Mouse (Mus musculus) forebrain, embryonic 15.5 days (tissue): ENCODE measurements around the gene Ccdc162. TPM values are rescaled to one million over a fixed set of nuclear protein-coding genes. Genes with fewer than 3 reads are reported as not detected.

Experiments
- ATAC-seq: fragments of 200-750 bp; cut with Nextera tagmentation; replicated peaks from 2 replicates; pipeline ENCODE4 v1.8.0; 2017; ENCODE audit warnings: mild to moderate bottlenecking, moderate TSS enrichment, moderate library complexity
- H3K27ac ChIP-seq: fragments of 300-500 bp; sonication (generic); replicated peaks from 2 replicates; pipeline ENCODE4 v1.5.1; 2015; ENCODE audit warnings: mild to moderate bottlenecking, inconsistent platforms
- H3K27me3 ChIP-seq: fragments of 300-500 bp; sonication (generic); 2 replicates; pipeline ENCODE4 v1.6.1; 2015; ENCODE audit warnings: inconsistent platforms
- H3K36me3 ChIP-seq: fragments of 300-500 bp; sonication (generic); 2 replicates; pipeline ENCODE4 v1.6.1; 2015; ENCODE audit warnings: mild to moderate bottlenecking, inconsistent platforms
- H3K4me1 ChIP-seq: fragments of 300-500 bp; sonication (generic); 2 replicates; pipeline ENCODE4 v1.6.1; 2015; ENCODE audit warnings: inconsistent platforms
- H3K4me2 ChIP-seq: fragments of 300-500 bp; sonication (generic); replicated peaks from 2 replicates; pipeline ENCODE4 v1.6.1; 2015; ENCODE audit warnings: mild to moderate bottlenecking, inconsistent platforms
- H3K4me3 ChIP-seq: fragments of 300-500 bp; sonication (generic); 2 replicates; pipeline ENCODE4 v1.5.1; 2015; ENCODE audit warnings: mild to moderate bottlenecking, inconsistent platforms
- H3K9ac ChIP-seq: fragments of 300-500 bp; sonication (generic); replicated peaks from 2 replicates; pipeline ENCODE4 v1.6.1; 2015; ENCODE audit warnings: mild to moderate bottlenecking, inconsistent platforms
- H3K9me3 ChIP-seq: fragments of 300-500 bp; sonication (generic); 2 replicates; pipeline ENCODE4 v1.6.1; 2016; ENCODE audit warnings: inconsistent platforms
- whole genome bisulfite sequencing: fragments of 180-500 bp; shearing (Covaris S2); methylation state at CpG from one replicate; pipeline ENCODE4 v1.1.7; 2015; ENCODE audit warnings: mixed read lengths; 5-methylcytosine and 5-hydroxymethylcytosine counted together
- polyA plus RNA-seq: library from polyadenylated mRNA; unstranded; fragments of >200 nt; fragmentation: Nextera tagmentation; extraction: Ambion mirVana; gene quantifications from 2 replicates; pipeline ENCODE4 v1.2.1, GENCODE M21; 2015

Gene Ccdc162
- polyA plus RNA-seq, 1 experiment from 2014 or later: 0.46 TPM

DNA sequence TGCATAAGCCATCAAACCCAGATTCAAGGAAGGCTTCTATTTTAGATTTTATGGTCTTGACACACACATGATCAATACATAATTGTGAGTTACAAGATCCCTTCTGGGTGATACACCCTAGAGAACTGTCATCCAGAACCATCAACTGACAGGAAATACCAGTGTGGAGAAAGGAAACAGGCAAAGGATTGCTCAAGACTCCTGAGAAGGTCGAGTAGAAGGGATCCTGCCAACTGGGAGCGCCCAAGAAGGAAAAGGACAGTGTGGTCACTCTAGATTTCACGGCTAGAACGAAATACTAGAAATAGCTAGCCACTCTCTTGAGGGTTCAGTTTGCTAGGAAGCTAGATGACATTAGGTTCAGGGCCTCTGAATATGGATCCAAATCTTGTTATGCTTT is 173.0 kb downstream of the Ccdc162 start:
- Histone ChIP-seq H3K4me1 (peaks cover 8% of the 10 kb centered on the region), H3K4me2 (no peak overlapping the region), H3K9ac (no peak overlapping the region), H3K27ac (no peak overlapping the region), H3K4me3 (no peak overlapping the region), H3K9me3 (no peaks in the 10 kb centered on the region), H3K36me3 (no peaks in the 10 kb centered on the region), H3K27me3 (no peaks in the 10 kb centered on the region)
- WGBS: 88% methylated on average over 4 of the region's 4 CpGs
- ATAC-seq: no peak

DNA sequence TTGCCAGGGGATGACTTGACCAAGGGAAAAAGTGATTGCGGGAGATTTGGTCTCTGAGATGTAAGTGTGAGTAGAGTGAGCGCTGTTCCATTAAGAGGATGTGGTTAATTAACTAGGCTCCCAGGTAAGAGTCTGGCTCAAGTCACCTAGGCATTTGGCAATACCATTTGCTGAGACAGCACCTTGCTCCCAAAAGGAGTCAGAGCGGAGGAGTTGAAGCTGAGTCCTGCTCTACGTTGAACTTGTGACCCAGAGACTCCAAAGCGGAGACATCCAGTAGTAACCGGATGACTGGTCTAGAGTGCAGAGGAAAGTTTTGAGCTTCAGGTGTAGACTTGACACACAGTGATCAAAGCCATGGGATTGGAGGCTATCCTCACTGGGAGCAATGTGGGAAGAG is 174.4 kb downstream of the Ccdc162 start:
- Histone ChIP-seq H3K4me2 (no peak overlapping the region), H3K27ac (no peak overlapping the region), H3K9me3 (no peaks in the 10 kb centered on the region), H3K36me3 (no peaks in the 10 kb centered on the region), H3K4me3 (no peak overlapping the region), H3K9ac (no peak overlapping the region), H3K27me3 (no peaks in the 10 kb centered on the region), H3K4me1 (peaks cover 8% of the 10 kb centered on the region)
- no peak for ATAC-seq
- 96% methylated on average over 6 of the region's 6 CpGs for WGBS

DNA sequence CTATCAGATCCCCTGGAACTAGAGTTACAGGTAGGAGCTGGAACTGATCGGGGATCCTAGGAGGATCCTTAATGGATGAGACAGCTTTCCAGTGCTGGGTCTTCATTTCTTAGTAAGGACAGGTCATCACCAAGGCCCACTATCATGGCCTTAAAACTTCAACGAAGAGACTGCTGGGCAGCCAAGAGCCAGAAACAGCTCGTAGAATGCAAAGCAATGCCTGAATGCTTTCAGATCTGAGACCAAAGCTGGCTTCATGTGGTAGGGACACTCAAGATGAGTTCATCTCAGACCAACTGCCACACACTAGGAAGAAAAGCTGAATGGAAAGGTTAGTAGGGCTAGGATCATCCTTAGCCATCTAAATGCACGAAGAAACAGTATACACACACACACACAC is 177.4 kb downstream of the Ccdc162 start:
- peaks cover 19% of the 10 kb centered on the region; the same call in 1 of the 2 replicates for H3K36me3 ChIP-seq
- H3K9ac ChIP-seq: no peak overlapping the region
- H3K4me1 ChIP-seq: no peaks in the 10 kb centered on the region
- no peaks in the 10 kb centered on the region for H3K9me3 ChIP-seq
- ATAC-seq: no peak
- 90% methylated on average over 4 of the region's 4 CpGs for WGBS
- H3K4me3 ChIP-seq: no peak overlapping the region
- no peak overlapping the region for H3K27ac ChIP-seq
- H3K4me2 ChIP-seq: no peak overlapping the region
- no peaks in the 10 kb centered on the region for H3K27me3 ChIP-seq

DNA sequence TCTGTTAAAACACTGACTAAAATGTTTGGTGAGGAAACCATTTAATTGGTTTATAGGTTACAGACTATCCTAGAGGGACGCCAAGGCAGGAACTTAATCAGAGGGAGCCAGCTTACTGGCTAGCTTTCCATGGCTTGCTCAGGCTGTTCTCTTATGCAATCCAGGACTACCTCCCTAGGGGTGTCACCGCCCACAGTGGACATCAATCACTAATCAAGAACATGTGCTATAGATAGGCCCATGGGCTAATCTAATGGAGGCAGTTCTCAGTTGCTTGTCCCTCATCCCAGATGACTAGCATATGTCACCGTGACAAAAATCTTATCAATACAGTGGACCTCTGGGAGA is 178.5 kb downstream of the Ccdc162 start:
- no peaks in the 10 kb centered on the region for H3K27me3 ChIP-seq
- WGBS: 94% methylated on average over 3 of the region's 3 CpGs
- ATAC-seq: no peak
- H3K9me3 ChIP-seq: no peaks in the 10 kb centered on the region
- H3K27ac ChIP-seq: no peak overlapping the region
- no peak overlapping the region for H3K4me2 ChIP-seq
- H3K4me1 ChIP-seq: no peaks in the 10 kb centered on the region
- no peak overlapping the region for H3K9ac ChIP-seq
- no peak overlapping the region for H3K4me3 ChIP-seq
- H3K36me3 ChIP-seq: peaks cover 30% of the 10 kb centered on the region; the same call in 1 of the 2 replicates

DNA sequence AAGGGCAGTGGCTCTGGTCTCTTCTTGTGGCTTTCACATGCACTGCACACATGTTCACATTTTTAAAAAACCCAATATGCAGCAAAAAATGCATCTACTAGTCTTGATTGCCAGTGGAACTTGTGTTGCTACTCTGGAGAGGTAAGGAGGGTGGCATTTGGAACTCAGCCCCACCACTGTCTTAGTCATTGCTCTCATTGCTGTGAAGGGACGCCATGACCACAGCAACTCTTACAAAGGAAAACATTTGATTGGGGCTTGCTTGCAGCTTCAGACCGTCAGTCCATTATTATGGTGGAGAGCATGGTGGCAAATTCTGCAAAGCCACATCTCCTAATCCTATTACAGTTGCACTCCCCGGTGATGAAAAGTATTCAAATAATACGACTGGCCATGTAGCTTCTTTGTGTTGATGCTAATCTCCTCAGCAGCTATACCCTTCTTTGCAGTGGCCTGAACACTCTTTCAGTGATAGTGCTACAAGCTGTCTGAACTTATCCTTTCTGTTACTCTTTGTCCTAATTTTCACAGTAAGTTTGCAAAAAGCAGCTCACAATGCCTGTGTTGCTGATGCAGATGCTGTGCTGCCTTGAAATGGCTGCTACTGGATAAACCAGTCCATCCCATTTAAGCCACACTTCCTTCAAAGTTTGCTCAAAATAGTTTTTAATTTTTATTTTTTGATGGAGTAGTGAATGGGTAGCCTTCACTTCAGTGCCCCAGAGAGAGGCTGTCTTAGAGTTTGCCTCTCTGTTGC is 179.0 kb downstream of the Ccdc162 start:
- Histone ChIP-seq H3K4me3 (no peak overlapping the region), H3K9ac (no peak overlapping the region), H3K27ac (no peak overlapping the region), H3K4me1 (no peaks in the 10 kb centered on the region), H3K27me3 (no peaks in the 10 kb centered on the region), H3K36me3 (peaks cover 35% of the 10 kb centered on the region; the same call in 1 of the 2 replicates), H3K9me3 (no peaks in the 10 kb centered on the region), H3K4me2 (no peak overlapping the region)
- 46% methylated on average over 4 of the region's 4 CpGs for WGBS
- no peak for ATAC-seq

DNA sequence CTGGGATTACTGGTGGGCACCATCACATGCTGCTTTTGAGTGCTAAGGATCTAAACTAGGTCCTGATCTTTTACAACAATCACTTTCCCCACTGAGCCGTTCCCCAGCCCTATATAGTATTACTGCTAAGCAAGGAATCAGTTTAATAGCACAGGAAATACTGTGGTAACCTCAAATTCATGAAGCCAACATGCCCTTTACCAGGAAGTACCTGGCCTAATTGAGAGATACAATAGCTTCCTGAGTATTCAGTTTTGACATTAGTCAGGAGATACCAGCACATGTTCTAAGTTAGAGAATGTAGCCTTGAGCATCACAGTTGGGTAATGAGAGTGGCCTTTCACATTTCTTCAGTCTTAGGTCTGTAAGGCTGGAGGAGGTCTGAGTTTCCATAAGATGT is 179.7 kb downstream of the Ccdc162 start:
- peaks cover 36% of the 10 kb centered on the region; the same call in 1 of the 2 replicates for H3K36me3 ChIP-seq
- H3K9ac ChIP-seq: no peak overlapping the region
- ATAC-seq: no peak
- WGBS: 95% methylated on average over 1 of the region's 1 CpGs
- H3K4me3 ChIP-seq: no peak overlapping the region
- H3K4me1 ChIP-seq: no peaks in the 10 kb centered on the region
- no peak overlapping the region for H3K4me2 ChIP-seq
- H3K9me3 ChIP-seq: no peaks in the 10 kb centered on the region
- no peak overlapping the region for H3K27ac ChIP-seq
- H3K27me3 ChIP-seq: no peaks in the 10 kb centered on the region

DNA sequence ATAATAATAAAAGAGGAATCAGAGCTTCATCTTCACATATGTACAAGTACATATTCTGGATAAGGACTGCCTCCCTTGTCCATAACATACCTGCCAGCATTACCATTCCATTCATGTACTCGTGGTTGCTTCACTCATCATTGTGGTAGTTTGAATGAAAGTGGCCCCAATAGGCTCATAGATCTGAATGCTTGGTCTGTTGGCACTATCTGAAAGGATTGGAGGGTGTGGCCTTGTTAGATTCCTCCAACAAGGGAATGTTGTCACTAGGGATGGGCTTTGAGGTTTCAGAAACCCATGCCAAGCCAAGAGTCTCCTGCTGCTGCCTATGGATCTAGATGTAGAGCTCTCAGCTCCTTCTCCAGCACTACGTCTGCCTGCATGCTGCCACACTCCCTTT is 180.4 kb downstream of the Ccdc162 start:
- Histone ChIP-seq H3K4me1 (no peaks in the 10 kb centered on the region), H3K36me3 (peaks cover 40% of the 10 kb centered on the region), H3K27ac (no peak overlapping the region), H3K27me3 (no peaks in the 10 kb centered on the region), H3K4me2 (no peak overlapping the region), H3K4me3 (no peak overlapping the region), H3K9ac (no peak overlapping the region), H3K9me3 (no peaks in the 10 kb centered on the region)
- WGBS: 93% methylated on average over 2 of the region's 2 CpGs
- ATAC-seq: no peak

DNA sequence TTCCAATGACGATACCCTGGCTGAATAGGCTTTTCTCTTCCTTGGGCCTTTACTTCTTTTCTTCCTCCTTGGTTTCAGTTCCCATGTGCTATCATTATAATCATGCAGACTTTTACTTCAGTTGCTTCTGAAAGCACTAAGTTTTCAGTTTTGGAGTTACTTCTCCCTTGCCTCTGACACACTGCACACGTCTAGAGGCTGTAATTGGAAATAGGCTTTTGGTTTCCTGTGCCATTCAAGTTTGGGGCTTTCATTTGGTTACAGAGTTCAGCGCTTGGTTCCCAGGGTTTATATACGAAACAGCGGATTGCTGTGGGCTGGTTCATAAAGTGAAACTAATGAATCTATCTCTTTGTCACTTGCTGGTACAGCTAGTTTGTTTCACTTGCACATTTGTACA is 186.5 kb downstream of the Ccdc162 start:
- 89% methylated on average over 5 of the region's 5 CpGs for WGBS
- no peaks in the 10 kb centered on the region for H3K4me1 ChIP-seq
- H3K4me3 ChIP-seq: no peak overlapping the region
- H3K9me3 ChIP-seq: no peaks in the 10 kb centered on the region
- H3K27me3 ChIP-seq: no peaks in the 10 kb centered on the region
- no peak overlapping the region for H3K27ac ChIP-seq
- no peak overlapping the region for H3K9ac ChIP-seq
- H3K36me3 ChIP-seq: peaks cover 58% of the 10 kb centered on the region
- no peak for ATAC-seq
- no peak overlapping the region for H3K4me2 ChIP-seq

DNA sequence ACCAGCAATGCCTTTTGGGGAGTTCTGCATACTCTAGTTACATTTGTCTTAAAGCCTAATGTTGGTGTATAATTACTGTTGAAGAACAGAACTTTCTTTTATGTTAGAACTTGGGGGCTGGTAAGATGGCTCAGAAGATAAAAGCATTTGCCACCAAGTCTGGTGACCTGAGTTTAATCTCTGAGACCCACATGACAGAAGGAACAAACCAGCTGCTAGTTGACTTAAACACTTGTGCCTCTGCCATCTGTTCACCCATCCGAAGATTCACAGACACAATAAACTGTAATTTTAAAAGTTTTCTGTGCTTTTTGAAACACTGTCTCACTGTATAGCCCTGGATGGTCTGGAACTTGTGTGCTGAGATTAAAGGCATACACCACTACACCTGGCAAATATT is 190.7 kb downstream of the Ccdc162 start:
- H3K9ac ChIP-seq: no peak overlapping the region
- no peaks in the 10 kb centered on the region for H3K9me3 ChIP-seq
- WGBS: 47% methylated on average over 1 of the region's 1 CpGs
- H3K36me3 ChIP-seq: peaks cover 27% of the 10 kb centered on the region
- no peaks in the 10 kb centered on the region for H3K27me3 ChIP-seq
- ATAC-seq: no peak
- H3K4me1 ChIP-seq: peaks cover 29% of the 10 kb centered on the region
- no peak overlapping the region for H3K4me3 ChIP-seq
- no peak overlapping the region for H3K27ac ChIP-seq
- no peak overlapping the region for H3K4me2 ChIP-seq

DNA sequence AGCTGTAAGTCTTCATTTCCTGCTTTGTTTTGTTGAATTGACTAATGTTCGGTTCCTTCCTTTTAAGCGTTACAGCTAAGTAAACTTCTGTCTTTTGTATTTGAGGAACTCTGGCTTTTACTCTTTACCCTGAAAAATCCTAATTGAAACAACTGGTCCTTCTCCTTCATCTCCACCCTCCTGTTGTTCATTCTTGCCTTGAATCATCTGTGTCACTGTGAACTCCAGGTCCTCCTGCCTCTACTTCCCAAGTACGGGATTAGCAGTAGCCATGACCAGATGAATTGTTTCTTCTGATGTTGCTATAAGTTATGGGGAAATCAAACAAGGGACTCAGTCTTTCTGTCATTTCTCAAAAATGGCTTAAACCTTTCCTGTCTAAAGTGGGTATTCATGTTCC is 193.0 kb downstream of the Ccdc162 start:
- H3K4me2 ChIP-seq: no peak overlapping the region
- no peaks in the 10 kb centered on the region for H3K9me3 ChIP-seq
- peaks cover 34% of the 10 kb centered on the region for H3K4me1 ChIP-seq
- no peak for ATAC-seq
- H3K27ac ChIP-seq: no peak overlapping the region
- peaks cover 7% of the 10 kb centered on the region; the same call in 1 of the 2 replicates for H3K36me3 ChIP-seq
- no peaks in the 10 kb centered on the region for H3K27me3 ChIP-seq
- no peak overlapping the region for H3K9ac ChIP-seq
- 83% methylated on average over 3 of the region's 3 CpGs for WGBS
- no peak overlapping the region for H3K4me3 ChIP-seq

DNA sequence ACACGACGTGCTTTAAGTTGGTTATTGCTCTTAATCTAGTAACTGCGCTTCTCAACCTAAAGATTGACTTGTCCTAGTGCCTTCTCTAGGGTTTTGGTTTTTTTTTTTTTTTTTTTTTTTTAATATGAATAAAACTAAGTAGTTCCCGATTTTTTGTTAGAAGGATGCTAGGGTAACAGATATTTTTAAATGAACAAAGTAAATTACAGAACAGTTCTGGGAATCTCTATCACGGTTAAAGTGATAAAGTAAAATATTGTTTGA is 196.1 kb downstream of the Ccdc162 start:
- Histone ChIP-seq H3K27ac (0 out of 2 replicates have a peak overlapping the region, but pooled peaks have one; percentile 97), H3K9ac (peak overlapping the region; percentile 76), H3K36me3 (peaks cover 3% of the 10 kb centered on the region; the same call in 1 of the 2 replicates), H3K9me3 (no peaks in the 10 kb centered on the region), H3K4me2 (peak overlapping the region; percentile 56), H3K4me1 (peaks cover 34% of the 10 kb centered on the region), H3K27me3 (no peaks in the 10 kb centered on the region), H3K4me3 (peak overlapping the region; percentile 97)
- ATAC-seq: no peak
- 4% methylated on average over 5 of the region's 5 CpGs for WGBS

DNA sequence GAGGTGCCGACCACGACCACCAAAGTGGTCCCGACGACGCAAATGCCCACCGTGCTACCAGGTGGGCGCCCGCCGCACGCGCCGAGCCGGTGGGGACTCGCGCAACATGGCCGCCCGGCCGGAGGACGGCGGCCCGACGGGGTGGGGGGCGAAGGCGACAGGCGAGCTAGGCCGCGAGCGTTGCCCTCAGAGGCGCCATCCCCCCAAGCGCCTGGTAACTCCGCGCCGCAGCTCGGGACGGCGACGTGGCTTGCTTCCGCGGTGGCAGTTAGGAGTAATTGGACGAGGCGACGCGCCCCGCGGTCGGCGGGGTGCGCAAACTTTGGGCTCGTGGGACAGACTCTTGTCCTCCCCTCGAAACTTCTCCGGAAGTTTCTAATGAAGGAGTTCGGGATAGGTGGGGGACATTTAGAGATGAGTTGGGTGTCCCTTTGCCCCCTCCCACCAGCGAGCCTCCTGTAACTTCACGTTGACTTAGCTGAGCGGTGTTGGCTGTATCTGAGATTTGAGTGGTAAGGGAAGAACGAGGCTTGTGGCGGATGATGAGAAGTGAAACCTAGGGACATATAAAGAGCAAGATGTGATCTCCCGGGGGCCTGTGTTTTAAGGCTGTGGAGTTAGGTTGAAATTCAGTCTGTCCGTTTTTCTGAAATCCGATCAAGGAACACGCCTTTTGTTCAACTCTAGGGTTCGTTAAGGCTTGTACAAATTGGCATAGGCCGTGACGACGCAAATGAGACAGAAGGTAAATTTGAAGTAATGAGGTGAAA is 196.6 kb downstream of the Ccdc162 start:
- peak; percentile 8; the same call in 1 of the 2 replicates for ATAC-seq
- Histone ChIP-seq H3K27me3 (no peaks in the 10 kb centered on the region), H3K4me2 (peak overlapping the region; percentile 56), H3K4me3 (peak overlapping the region; percentile 97), H3K9ac (peak overlapping the region; percentile 76), H3K4me1 (peaks cover 34% of the 10 kb centered on the region), H3K27ac (peak overlapping the region; percentile 97), H3K9me3 (no peaks in the 10 kb centered on the region), H3K36me3 (no peaks in the 10 kb centered on the region)
- WGBS: under 1% methylated on average over 65 of the region's 65 CpGs
